Mouse (Mus musculus): ENCODE measurements around the gene Fst.

Fst gene

DNA sequence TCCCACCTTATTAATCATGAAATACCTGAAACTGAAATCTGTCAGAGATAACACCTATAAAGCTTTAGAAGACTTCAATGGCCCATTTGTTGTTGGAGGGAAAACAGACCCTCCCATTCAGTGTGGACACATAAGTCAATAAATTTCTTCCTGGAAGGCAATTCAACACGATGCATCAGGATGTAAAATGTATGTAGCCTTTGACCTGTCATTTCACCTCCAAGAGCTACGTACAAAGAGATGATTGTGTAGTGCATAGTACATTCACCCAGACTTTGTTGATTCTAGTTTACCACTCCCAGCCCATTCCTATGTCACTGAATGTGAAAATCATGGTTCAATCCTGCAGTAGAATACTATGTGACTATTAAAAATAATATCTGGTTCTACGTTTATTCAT, 39.4 kb downstream of the Fst start:
- in situ Hi-C loops (cut with MboI, MseI): no loop called here

GRCm38 (mm10) chr13:114412326-114412725, 46.4 kb downstream of the Fst start:
- in situ Hi-C loops (cut with MboI, MseI): no loop called here

- in situ Hi-C loops (cut with MboI, MseI): no loop called here
Observed at GRCm38 (mm10) chr13:114406866-114407265, 51.9 kb downstream of the Fst start.

DNA sequence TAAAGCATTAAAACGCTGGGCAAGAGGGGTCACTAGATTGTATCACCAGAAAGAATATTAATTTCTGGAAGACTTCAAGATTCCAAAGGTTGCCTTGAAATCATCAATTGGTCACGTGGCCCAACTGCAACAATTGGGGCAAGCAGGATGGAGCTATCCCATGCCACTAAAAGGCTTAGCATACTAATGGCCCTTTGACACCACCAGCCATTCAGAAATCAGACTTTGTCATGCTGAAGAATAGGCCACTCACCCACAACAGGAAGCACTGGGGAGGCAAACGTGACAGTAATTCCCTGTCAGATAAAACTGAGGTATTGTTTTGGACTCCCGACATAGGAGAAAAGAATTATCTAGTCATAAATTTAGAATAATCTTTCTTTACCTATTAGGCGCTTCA, 52.3 kb downstream of the Fst start:
- in situ Hi-C loops (cut with MboI, MseI): no loop called here

GRCm38 (mm10) chr13:114405100-114405715, 53.5 kb downstream of the Fst start:
- in situ Hi-C loops (cut with MboI, MseI): no loop called here
